Mouse (Mus musculus) small intestine, adult 2 months (tissue): ENCODE results near the gene Selenop. TPM values are rescaled to one million over a fixed set of nuclear protein-coding genes. Genes with fewer than 3 reads are reported as not detected.

Experiments used
- H3K27ac ChIP-seq: fragments of 200-500 bp; 2 replicates; pipeline ENCODE4 v1.5.1; 2012; ENCODE audit warnings: low read depth, low read length, control low read depth, inconsistent platforms; ENCODE audit not compliant: insufficient read depth
- H3K27me3 ChIP-seq: fragments of 200-500 bp; 2 replicates; pipeline ENCODE4 v1.6.1; 2012; ENCODE audit warnings: mild to moderate bottlenecking, moderate library complexity, low read length, inconsistent platforms; ENCODE audit not compliant: control insufficient read depth, insufficient read depth
- H3K36me3 ChIP-seq: fragments of 200-500 bp; 2 replicates; pipeline ENCODE4 v1.6.1; 2012; ENCODE audit warnings: mild to moderate bottlenecking, low read length, control low read depth, inconsistent platforms; ENCODE audit not compliant: control insufficient read depth, insufficient read depth
- H3K4me1 ChIP-seq: fragments of 200-500 bp; 2 replicates; pipeline ENCODE4 v1.6.1; 2012; ENCODE audit warnings: low read length, inconsistent platforms, mixed read lengths; ENCODE audit not compliant: control insufficient read depth, insufficient read depth, insufficient read length
- H3K4me3 ChIP-seq: fragments of 200-500 bp; 2 replicates; pipeline ENCODE4 v1.5.1; 2012; ENCODE audit warnings: low read depth, mild to moderate bottlenecking, control low read depth, inconsistent platforms, low read length, moderate library complexity
- CTCF ChIP-seq: fragments of 200-500 bp; IDR thresholded peaks from 2 replicates; pipeline ENCODE4 v1.5.1; 2012; ENCODE audit warnings: low read depth, mild to moderate bottlenecking, control low read depth, inconsistent platforms, low read length, moderate library complexity, mixed read lengths; ENCODE audit not compliant: insufficient replicate concordance, insufficient read length; ENCODE audit errors: extremely low read depth
- POLR2A ChIP-seq: fragments of 200-500 bp; IDR thresholded peaks from 2 replicates; pipeline ENCODE4 v1.6.1; 2012; ENCODE audit warnings: low read depth, mild to moderate bottlenecking, control low read depth, inconsistent platforms, low read length, moderate library complexity
- WGBS: fragments of 180-500 bp; shearing (Covaris S2); methylation state at CpG from one replicate; pipeline ENCODE4 v1.1.7; 2018; 5-methylcytosine and 5-hydroxymethylcytosine counted together
- polyA plus RNA-seq: library from polyadenylated mRNA; depleted of rRNA; stranded (reverse); fragments of >200 nt; gene quantifications from 2 replicates; pipeline ENCODE4 v1.2.3, GENCODE M21; 2012

Selenop gene
- polyA plus RNA-seq, 1 experiment = 1,598 TPM

DNA sequence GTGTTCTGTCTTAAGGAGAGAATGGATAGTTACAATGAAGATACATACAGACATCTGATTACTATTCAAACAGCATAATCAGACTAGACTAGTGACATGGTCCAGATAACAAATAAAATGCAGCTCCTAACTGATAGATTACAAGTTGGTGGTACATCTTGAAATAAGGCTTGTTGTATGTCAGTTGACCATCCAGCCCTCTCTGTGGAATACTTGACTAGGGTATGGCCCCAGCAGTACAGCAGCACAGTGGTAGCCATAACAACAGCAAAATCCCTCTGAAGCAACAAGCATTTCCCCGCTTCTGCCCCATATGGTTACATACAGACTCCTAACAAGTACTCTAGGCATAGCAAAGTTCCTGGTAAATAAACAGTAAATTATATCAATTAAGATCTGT lies 13.4 kb downstream of the Selenop start:
- H3K4me1 ChIP-seq = no peaks in the 10 kb centered on the region
- TF ChIP-seq POLR2A = no peak
- TF ChIP-seq CTCF = no peak
- no peaks in the 10 kb centered on the region for H3K27me3 ChIP-seq
- no peak overlapping the region for H3K27ac ChIP-seq
- H3K4me3 ChIP-seq = no peak overlapping the region
- 100% methylated on average over 1 of the region's 1 CpGs for WGBS
- peaks cover 26% of the 10 kb centered on the region for H3K36me3 ChIP-seq

DNA sequence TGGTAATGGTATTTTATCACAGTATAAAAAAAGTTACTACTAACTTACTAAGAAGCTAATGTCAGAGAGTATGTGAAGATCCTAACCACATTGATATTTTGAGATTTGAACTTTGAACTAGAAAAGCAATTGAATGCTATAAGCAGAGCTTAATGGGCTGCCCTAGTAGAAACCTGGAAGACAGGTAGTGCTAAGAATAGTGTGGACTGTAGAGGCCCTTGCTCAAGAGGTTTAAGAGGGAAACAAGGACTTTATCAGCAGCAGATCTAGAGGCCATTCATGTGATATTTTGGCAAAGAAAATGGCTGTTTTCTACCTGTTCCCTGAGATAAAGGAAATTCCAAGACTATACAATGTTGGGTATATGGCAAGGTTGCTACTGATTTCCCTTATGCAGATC lies 17.7 kb downstream of the Selenop start:
- TF ChIP-seq POLR2A (no peak), CTCF (no peak)
- H3K4me1 ChIP-seq = no peaks in the 10 kb centered on the region
- H3K27ac ChIP-seq = no peak overlapping the region
- H3K4me3 ChIP-seq = no peak overlapping the region
- 0 out of 2 replicates have a peak, but pooled peaks cover 6% of the 10 kb centered on the region for H3K36me3 ChIP-seq
- H3K27me3 ChIP-seq = no peaks in the 10 kb centered on the region

DNA sequence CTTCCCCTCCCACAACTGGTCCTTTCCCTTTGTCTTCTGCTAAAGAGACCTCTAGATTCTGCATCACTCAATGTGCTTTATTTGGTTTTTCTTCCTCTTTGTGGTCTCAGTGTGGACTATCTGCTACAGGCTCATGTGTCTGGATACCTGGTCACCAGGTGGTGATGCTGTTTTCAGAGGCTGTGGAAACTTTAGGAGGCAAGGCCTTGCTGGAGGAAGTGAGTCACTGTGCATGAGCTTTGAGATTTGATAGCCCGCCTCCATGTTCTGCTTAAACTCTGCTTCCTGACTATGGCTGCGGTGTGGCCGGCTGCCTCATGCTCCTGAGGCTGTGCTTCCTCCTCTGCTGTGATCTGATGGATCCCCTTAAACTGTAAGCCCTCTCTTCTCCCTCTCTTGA lies 22.1 kb downstream of the Selenop start:
- 90% methylated on average over 3 of the region's 3 CpGs for WGBS
- Histone ChIP-seq H3K4me3 (no peak overlapping the region), H3K27me3 (no peaks in the 10 kb centered on the region), H3K36me3 (0 out of 2 replicates have a peak, but pooled peaks cover 2% of the 10 kb centered on the region), H3K27ac (no peak overlapping the region), H3K4me1 (no peaks in the 10 kb centered on the region)
- no peak for TF ChIP-seq CTCF
- TF ChIP-seq POLR2A = no peak

DNA sequence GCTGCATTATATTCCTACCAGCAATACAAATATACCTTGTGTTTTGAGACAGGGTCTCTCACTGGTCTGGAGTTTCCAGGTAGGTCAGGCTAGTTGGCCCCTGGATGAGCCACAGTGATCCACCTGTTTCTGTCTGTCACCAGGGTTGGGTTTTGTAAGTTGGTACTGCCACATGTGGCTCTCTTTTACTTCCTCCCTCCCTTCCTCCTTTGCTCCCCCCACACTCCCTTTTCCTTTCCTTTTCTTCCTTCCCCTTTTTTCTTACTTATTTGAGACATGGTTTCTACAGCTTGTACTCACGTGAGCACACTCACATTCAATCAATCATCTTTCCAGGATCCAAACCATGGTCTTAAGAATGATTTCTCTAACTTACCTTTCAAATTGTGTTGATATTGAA lies 25.1 kb downstream of the Selenop start:
- Histone ChIP-seq H3K4me1 (no peaks in the 10 kb centered on the region), H3K4me3 (no peak overlapping the region), H3K27me3 (no peaks in the 10 kb centered on the region), H3K27ac (no peak overlapping the region), H3K36me3 (no peaks in the 10 kb centered on the region)
- TF ChIP-seq POLR2A = no peak
- no peak for TF ChIP-seq CTCF
- 76% methylated on average over 1 of the region's 1 CpGs for WGBS

DNA sequence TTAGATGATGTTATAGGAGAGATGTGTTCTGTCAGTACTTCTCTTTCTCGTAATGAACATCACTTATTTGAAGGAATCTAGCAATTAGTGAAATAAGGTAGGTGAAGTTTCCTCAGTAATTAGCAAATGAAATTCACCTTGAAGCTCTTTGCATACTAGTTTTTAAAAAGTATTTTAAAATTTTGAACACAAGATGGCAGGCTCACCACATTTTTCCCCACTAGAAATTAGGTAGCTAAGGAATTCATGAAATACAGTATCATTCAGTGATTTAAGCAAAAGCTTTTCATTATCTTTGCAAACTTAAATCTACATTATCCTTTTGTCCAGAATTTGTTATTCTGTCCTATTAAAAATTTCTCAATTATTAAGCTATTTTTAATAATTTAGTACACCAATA lies 27.6 kb downstream of the Selenop start:
- TF ChIP-seq CTCF = no peak
- TF ChIP-seq POLR2A = no peak
- WGBS = 81% methylated on average over 1 of the region's 1 CpGs
- Histone ChIP-seq H3K27me3 (no peaks in the 10 kb centered on the region), H3K27ac (no peak overlapping the region), H3K4me1 (no peaks in the 10 kb centered on the region), H3K36me3 (no peaks in the 10 kb centered on the region), H3K4me3 (no peak overlapping the region)

DNA sequence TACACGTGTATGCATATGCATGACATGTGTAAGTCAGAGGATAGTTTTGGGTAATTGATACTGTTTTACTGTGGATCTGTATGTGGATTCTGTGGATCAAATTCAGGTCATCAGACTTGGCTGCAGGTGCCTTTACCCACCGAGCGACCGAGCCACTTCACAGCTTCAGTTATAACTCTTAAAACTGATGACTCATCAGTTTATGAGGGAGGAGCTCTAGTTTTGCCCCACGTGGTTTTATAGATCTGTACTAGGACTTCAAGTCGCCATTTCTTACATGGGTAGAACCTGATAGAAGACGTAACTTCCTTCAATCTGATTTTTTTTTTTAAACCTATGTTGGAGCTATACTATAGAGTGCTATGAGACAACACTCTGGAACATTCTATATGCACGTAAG lies 29.3 kb downstream of the Selenop start:
- no peak overlapping the region for H3K4me3 ChIP-seq
- H3K27ac ChIP-seq = no peak overlapping the region
- no peaks in the 10 kb centered on the region for H3K27me3 ChIP-seq
- H3K36me3 ChIP-seq = no peaks in the 10 kb centered on the region
- 54% methylated on average over 8 of the region's 8 CpGs for WGBS
- no peaks in the 10 kb centered on the region for H3K4me1 ChIP-seq
- TF ChIP-seq CTCF (no peak), POLR2A (no peak)

DNA sequence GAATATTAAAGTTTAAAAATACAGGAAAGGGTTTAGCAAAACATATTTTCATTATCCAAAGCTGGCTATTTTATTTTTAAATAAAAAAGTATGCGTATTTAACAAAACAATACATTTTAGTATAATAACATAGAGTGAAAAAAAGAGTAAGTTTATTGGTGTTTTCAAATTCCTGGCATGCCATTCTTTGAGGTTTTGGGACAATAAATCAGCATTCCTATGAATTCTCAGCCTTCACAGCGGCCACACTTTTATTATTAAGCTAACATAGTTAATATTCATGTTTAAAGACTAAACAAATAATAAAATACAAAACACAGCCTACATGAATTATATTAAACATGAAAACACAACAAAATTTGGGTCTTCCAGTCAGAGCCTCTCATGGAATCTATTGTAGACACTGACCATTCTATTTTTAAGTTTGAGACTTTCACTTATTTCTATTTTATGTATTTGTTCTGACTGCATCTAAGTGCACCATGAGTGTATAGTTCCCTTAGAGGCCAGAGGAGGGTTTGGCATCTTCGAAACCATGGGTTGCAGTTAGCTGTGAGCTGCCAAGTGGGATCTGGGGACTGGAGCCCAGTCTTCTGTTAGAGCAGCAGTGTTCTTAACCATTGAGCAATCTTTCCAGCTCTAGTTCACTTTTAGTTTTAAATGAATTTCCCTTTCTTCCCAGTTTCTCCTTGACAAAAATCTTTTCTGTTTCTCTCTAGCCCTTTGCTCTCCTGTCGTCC lies 32.2 kb downstream of the Selenop start:
- H3K4me3 ChIP-seq = no peak overlapping the region
- 76% methylated on average over 4 of the region's 4 CpGs for WGBS
- no peaks in the 10 kb centered on the region for H3K27me3 ChIP-seq
- H3K4me1 ChIP-seq = no peaks in the 10 kb centered on the region
- TF ChIP-seq CTCF = no peak
- TF ChIP-seq POLR2A = no peak
- no peaks in the 10 kb centered on the region for H3K36me3 ChIP-seq
- H3K27ac ChIP-seq = no peak overlapping the region

DNA sequence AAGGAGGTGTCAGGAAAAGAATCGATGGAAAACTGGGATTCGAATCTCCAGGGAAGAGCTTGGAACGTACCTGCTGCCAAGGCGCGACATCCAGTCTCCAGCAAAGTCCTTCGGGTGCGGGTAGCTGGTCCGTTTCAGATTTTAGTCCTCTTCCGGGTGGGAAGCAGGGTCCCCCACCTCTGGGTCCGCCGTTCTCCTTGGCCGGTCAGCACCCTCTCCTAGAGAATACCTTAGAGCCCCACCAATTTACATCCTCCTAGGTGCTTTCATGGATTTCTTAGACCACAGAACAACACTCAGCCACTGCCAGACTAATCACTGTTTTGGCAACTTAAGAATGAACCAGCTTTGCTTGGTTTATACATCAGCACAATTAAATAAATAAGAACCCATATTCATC lies 35.1 kb downstream of the Selenop start, which contains the start of gene Ccdc152:
Gene Ccdc152, minus strand, starts transcription at position 101 of the 400 bp plus-strand sequence.
- no peaks in the 10 kb centered on the region for H3K4me1 ChIP-seq
- 92% methylated on average over 12 of the region's 12 CpGs for WGBS

More for the DNA sequence above, 35.1 kb downstream of the Selenop start, which contains the start of gene Ccdc152:
- TF ChIP-seq POLR2A (no peak), CTCF (no peak)
- H3K4me3 ChIP-seq = no peak within 1 kb of the TSS
- no peak within 1 kb of the TSS for H3K27ac ChIP-seq
- H3K27me3 ChIP-seq = no peaks in the 10 kb centered on the region
- no peaks in the 10 kb centered on the region for H3K36me3 ChIP-seq
